Mouse (Mus musculus) limb, embryonic 11.5 days (tissue): ENCODE measurements at regions not wholly inside any gene's neighbourhood (a gene's known extent, or its start where the extent isn't known, plus 50 kb on each side); places are given as distances from the start of the nearest gene placed in this dataset.

Source experiments
- ATAC-seq: fragments of 200-750 bp; cut with Nextera tagmentation; 2 replicates; pipeline ENCODE4 v1.8.0; 2017; ENCODE audit warnings: low read depth; ENCODE audit not compliant: insufficient number of reproducible peaks, low FRiP score, low TSS enrichment
- DNase-seq: peaks from one replicate; pipeline ENCODE4 v3.0.0-alpha.2; 2015; ENCODE audit warnings: low spot score
- H3K27ac ChIP-seq: fragments of 300-500 bp; sonication (generic); replicated peaks from 2 replicates; pipeline ENCODE4 v1.5.1; 2014; ENCODE audit warnings: low read depth, mild to moderate bottlenecking, low read length
- H3K27me3 ChIP-seq: fragments of 300-500 bp; sonication (generic); 2 replicates; pipeline ENCODE4 v1.6.1; 2014; ENCODE audit warnings: mild to moderate bottlenecking, low read length, mixed read lengths; ENCODE audit not compliant: control insufficient read depth, insufficient read depth
- H3K36me3 ChIP-seq: fragments of 300-500 bp; sonication (generic); 2 replicates; pipeline ENCODE4 v1.6.1; 2014; ENCODE audit warnings: mild to moderate bottlenecking, low read length, moderate library complexity, mixed read lengths; ENCODE audit not compliant: control insufficient read depth, insufficient read depth
- H3K4me1 ChIP-seq: fragments of 300-500 bp; sonication (generic); 2 replicates; pipeline ENCODE4 v1.6.1; 2014; ENCODE audit warnings: low read length, mixed read lengths; ENCODE audit not compliant: control insufficient read depth, insufficient read depth
- H3K4me2 ChIP-seq: fragments of 300-500 bp; sonication (generic); 2 replicates; pipeline ENCODE4 v1.6.1; 2014; ENCODE audit warnings: low read depth, mild to moderate bottlenecking, moderate library complexity; ENCODE audit not compliant: severe bottlenecking
- H3K4me3 ChIP-seq: fragments of 300-500 bp; sonication (generic); 2 replicates; pipeline ENCODE4 v1.5.1; 2014; ENCODE audit warnings: low read depth, low read length
- H3K9ac ChIP-seq: fragments of 300-500 bp; sonication (generic); 2 replicates; pipeline ENCODE4 v1.6.1; 2014; ENCODE audit warnings: mild to moderate bottlenecking, low read length
- H3K9me3 ChIP-seq: fragments of 300-500 bp; sonication (generic); 2 replicates; pipeline ENCODE4 v1.6.1; 2016; ENCODE audit warnings: low read length; ENCODE audit not compliant: control insufficient read depth
- whole genome bisulfite sequencing: fragments of 180-500 bp; shearing (Covaris S2); extraction: QIAGEN DNeasy Blood & Tissue Kit; methylation state at CpG from one replicate; pipeline ENCODE4 v1.1.7; 2014; 5-methylcytosine and 5-hydroxymethylcytosine counted together

DNA sequence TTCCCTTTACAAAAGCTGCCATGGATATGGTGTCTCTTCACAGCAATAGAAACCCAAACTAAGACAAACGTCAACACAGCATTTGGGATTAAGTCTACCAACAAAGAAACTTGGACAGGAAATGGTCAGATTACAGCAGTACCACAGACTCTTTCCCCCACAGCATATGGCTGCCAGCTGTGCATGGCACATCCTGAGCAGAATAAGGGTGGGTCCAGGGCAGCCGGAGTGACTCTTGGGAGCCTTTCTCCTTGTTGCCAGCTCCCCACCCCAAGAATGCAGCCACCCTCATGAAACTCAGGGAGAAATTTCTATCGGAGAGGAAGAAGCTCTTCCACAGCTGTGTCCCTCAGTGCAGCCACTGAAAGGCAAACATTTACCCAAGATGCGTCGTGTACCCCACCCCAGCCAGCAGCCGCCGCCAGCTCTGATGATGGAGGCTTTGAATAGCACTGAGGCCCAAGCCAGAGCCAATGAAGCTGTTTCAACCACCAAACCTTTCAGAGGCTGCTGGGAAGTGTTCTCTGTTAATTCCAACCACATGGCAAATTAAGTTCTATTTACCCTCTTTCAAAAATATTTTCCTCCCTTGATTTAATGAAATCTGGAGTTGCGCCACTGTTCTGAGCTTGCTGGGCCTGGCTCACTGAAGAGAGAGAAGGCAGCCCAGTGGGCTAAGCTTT, 75.8 kb upstream of the Hs6st1 start:
- H3K27me3 ChIP-seq, result no peaks in the 10 kb centered on the region
- no peaks in the 10 kb centered on the region for H3K9me3 ChIP-seq
- H3K4me1 ChIP-seq, result no peaks in the 10 kb centered on the region
- 56% methylated on average over 8 of the region's 8 CpGs for WGBS
- no peak overlapping the region for H3K27ac ChIP-seq
- DNase-seq (no peak), ATAC-seq (no peak; the same call in 1 of the 2 replicates)
- no peak overlapping the region for H3K4me3 ChIP-seq
- H3K4me2 ChIP-seq, result no peak overlapping the region
- no peak overlapping the region; the same call in 1 of the 2 replicates for H3K9ac ChIP-seq
- no peaks in the 10 kb centered on the region for H3K36me3 ChIP-seq

DNA sequence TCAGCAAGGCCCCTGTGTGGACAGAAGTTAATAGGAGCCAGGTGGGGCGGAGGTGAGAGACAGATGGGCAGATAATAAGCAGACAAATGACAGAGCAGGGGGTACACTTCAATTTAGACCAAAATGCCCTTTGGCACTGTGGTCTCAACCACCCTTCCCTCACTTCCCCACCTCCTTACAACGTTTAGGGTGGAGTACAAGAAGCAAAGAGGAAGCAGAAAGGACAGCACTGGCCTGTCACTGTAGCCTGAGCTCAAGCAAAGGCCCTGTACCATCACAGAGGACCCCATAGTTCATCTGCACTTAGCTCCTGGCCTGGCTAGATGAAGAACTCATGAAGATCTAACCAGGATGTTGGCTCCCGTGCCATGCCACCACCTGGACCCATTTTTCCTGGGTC, 75.3 kb upstream of the Hs6st1 start:
- no peak overlapping the region for H3K27ac ChIP-seq
- H3K4me1 ChIP-seq, result no peaks in the 10 kb centered on the region
- H3K9me3 ChIP-seq, result no peaks in the 10 kb centered on the region
- no peaks in the 10 kb centered on the region for H3K36me3 ChIP-seq
- no peak overlapping the region for H3K4me2 ChIP-seq
- H3K9ac ChIP-seq, result no peak overlapping the region
- ATAC-seq (no peak), DNase-seq (no peak)
- 55% methylated on average over 3 of the region's 3 CpGs for WGBS
- no peaks in the 10 kb centered on the region for H3K27me3 ChIP-seq
- no peak overlapping the region for H3K4me3 ChIP-seq

GRCm38 (mm10) chr1:35995691-35996090, 72.5 kb upstream of the Hs6st1 start:
- H3K27me3 ChIP-seq, result no peaks in the 10 kb centered on the region
- no peak for ATAC-seq
- DNase-seq, result no peak
- no peaks in the 10 kb centered on the region for H3K9me3 ChIP-seq
- WGBS, result 64% methylated on average over 6 of the region's 6 CpGs
- no peaks in the 10 kb centered on the region for H3K4me1 ChIP-seq
- no peak overlapping the region for H3K9ac ChIP-seq
- no peak overlapping the region for H3K4me3 ChIP-seq
- no peak overlapping the region for H3K27ac ChIP-seq
- no peaks in the 10 kb centered on the region for H3K36me3 ChIP-seq
- H3K4me2 ChIP-seq, result no peak overlapping the region

DNA sequence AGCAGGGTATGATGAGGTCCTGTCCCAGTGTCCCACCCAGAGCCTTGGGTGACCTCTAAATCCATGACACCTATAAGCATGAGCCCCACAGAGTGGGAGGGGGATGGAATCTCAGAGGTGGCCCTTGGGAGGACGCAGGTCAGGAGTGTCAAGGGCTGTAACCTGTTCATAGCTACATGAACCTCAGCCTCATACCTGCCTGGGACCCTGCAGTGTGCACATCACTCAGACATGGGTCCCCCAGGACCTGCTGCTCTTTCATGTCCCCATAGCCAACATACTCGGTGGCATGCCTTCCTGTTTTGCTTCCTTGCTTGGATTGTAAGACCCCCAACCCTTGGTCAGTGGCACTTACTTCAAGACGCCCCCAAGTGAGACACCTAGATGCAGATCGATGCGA, 66.9 kb upstream of the Hs6st1 start:
- no peak overlapping the region for H3K4me3 ChIP-seq
- DNase-seq (no peak), ATAC-seq (no peak)
- H3K27me3 ChIP-seq, result no peaks in the 10 kb centered on the region
- H3K9me3 ChIP-seq, result no peaks in the 10 kb centered on the region
- H3K36me3 ChIP-seq, result no peaks in the 10 kb centered on the region
- no peak overlapping the region for H3K4me2 ChIP-seq
- no peak overlapping the region for H3K27ac ChIP-seq
- 85% methylated on average over 5 of the region's 5 CpGs for WGBS
- H3K9ac ChIP-seq, result no peak overlapping the region
- no peaks in the 10 kb centered on the region for H3K4me1 ChIP-seq

GRCm38 (mm10) chr1:36001821-36002220, 66.4 kb upstream of the Hs6st1 start:
- Histone ChIP-seq H3K27ac (no peak overlapping the region), H3K9ac (no peak overlapping the region), H3K9me3 (no peaks in the 10 kb centered on the region), H3K4me2 (no peak overlapping the region), H3K36me3 (no peaks in the 10 kb centered on the region), H3K4me1 (no peaks in the 10 kb centered on the region), H3K27me3 (no peaks in the 10 kb centered on the region), H3K4me3 (no peak overlapping the region)
- WGBS, result 80% methylated on average over 1 of the region's 1 CpGs
- ATAC-seq (no peak), DNase-seq (no peak)

GRCm38 (mm10) chr1:36003592-36003991, 64.6 kb upstream of the Hs6st1 start:
- no peaks in the 10 kb centered on the region for H3K4me1 ChIP-seq
- H3K9me3 ChIP-seq, result no peaks in the 10 kb centered on the region
- 47% methylated on average over 9 of the region's 9 CpGs for WGBS
- no peak overlapping the region for H3K4me3 ChIP-seq
- no peak overlapping the region for H3K4me2 ChIP-seq
- H3K36me3 ChIP-seq, result no peaks in the 10 kb centered on the region
- no peak overlapping the region for H3K27ac ChIP-seq
- ATAC-seq (no peak), DNase-seq (no peak)
- H3K27me3 ChIP-seq, result no peaks in the 10 kb centered on the region
- no peak overlapping the region for H3K9ac ChIP-seq

- Histone ChIP-seq H3K36me3 (no peaks in the 10 kb centered on the region), H3K27ac (no peak overlapping the region), H3K4me3 (no peak overlapping the region), H3K9me3 (no peaks in the 10 kb centered on the region), H3K27me3 (no peaks in the 10 kb centered on the region), H3K4me1 (no peaks in the 10 kb centered on the region), H3K9ac (no peak overlapping the region), H3K4me2 (no peak overlapping the region)
- DNase-seq (no peak), ATAC-seq (no peak)
- 93% methylated on average over 6 of the region's 6 CpGs for WGBS
Observed at GRCm38 (mm10) chr1:36008598-36008997, 59.6 kb upstream of the Hs6st1 start.

DNA sequence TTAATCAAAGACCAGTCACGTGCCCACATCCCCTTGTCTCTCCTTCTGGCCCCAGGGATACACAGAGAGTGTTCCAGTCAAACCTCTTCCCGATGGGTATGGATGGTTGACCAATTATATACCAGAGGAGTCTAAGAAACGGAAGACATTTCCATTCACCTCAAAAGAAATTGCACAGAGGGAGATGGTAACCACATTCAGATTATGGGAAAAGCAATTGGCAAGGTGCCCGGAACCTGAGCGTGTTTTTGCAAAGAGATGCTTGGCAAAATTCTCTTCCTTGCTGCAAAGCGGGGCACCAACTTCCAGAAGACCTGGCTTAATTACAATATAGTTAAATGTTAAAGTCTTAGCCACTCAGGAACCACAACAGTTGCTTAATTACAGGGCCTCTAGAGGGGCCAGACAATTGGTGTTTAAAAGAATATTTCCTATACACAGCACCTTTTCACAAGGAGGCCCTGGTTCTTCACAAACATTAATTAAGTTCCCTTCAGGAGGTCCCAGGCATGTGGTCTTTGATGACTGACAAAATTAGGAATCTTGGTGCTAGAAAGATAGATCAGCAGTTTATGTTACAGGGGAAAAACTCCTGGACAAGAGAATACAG, 59.1 kb upstream of the Hs6st1 start:
- H3K36me3 ChIP-seq, result no peaks in the 10 kb centered on the region
- WGBS, result 88% methylated on average over 6 of the region's 6 CpGs
- DNase-seq, result no peak
- no peak overlapping the region for H3K4me3 ChIP-seq
- H3K4me2 ChIP-seq, result no peak overlapping the region
- H3K27ac ChIP-seq, result no peak overlapping the region
- H3K4me1 ChIP-seq, result 0 out of 2 replicates have a peak, but pooled peaks cover 3% of the 10 kb centered on the region
- no peaks in the 10 kb centered on the region for H3K9me3 ChIP-seq
- no peak for ATAC-seq
- H3K27me3 ChIP-seq, result no peaks in the 10 kb centered on the region
- H3K9ac ChIP-seq, result no peak overlapping the region

DNA sequence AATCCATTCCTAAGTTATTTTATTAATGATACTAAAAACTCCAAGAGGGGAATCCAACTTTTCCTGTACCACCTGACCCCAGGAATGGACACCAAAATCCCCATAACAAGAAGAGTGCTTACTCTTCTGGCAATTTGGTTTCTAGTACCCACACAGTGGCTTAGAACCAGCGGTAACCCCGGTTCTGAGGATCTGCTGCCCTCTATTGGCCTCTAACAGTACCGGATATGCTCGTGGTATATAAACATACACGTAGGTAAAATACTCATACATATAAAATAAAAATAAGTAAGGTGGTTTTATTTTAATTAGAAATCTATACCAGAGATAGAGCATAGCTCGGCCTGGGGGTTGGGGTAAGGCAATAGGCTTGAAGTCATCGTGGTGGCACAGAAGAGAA, 58.0 kb upstream of the Hs6st1 start:
- 0 out of 2 replicates have a peak, but pooled peaks cover 3% of the 10 kb centered on the region for H3K4me1 ChIP-seq
- H3K9ac ChIP-seq, result no peak overlapping the region
- H3K9me3 ChIP-seq, result no peaks in the 10 kb centered on the region
- ATAC-seq (no peak), DNase-seq (no peak)
- no peak overlapping the region for H3K4me3 ChIP-seq
- no peaks in the 10 kb centered on the region for H3K36me3 ChIP-seq
- 83% methylated on average over 7 of the region's 7 CpGs for WGBS
- H3K27me3 ChIP-seq, result no peaks in the 10 kb centered on the region
- H3K4me2 ChIP-seq, result no peak overlapping the region
- H3K27ac ChIP-seq, result no peak overlapping the region
